Comparison of ENCODE assay signal across 10 mouse cellular contexts in the genomic region with DNA sequence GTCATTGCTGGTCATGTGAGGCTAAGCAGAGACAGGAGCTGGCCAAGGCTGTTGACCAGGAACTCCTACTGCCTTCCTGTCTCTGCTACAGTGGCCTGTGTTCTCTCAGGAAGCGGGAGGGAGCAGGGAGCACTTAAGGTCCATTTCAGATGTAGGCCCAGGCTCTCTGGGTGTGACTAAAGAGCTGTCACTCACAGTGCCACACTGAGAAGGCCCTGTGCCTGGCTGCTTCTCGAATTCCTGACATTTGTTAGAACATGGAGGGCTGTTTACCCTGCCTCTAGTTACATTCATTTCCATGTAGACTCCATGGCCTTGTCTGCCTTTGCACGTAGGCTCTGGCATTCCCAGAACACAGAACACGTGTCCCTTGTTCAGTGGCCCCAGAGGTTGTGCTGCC.
DNase-seq lines count a peak whose midpoint lies in the region; ATAC-seq and TF ChIP-seq lines count a peak whose summit lies in the region.
"Had no signal": no experiment of that assay in that cellular context is flagged by ENCODE, and none has a peak within 500 bp of the region (broad histone marks: within the 10 kb centered on the region; RNA-seq: fewer than 3 reads in every experiment).

No protein-coding gene starts in this region.

- no peak overlapping the region for H3K4me2 ChIP-seq in kidney, embryonic 16.5 days (replicated peaks; ENCODE audit: low read depth, low read length)
- no peak overlapping the region for H3K4me2 ChIP-seq in midbrain, embryonic 15.5 days
- H3K4me2 ChIP-seq: liver, embryonic 15.5 days had no signal

- H3K9me3 ChIP-seq in kidney, embryonic 16.5 days (ENCODE audit: low read length): peaks cover 3% of the 10 kb centered on the region
- H3K9me3 ChIP-seq in midbrain, embryonic 15.5 days: no peaks in the 10 kb centered on the region
- H3K9me3 ChIP-seq: liver, embryonic 15.5 days had no signal

- no peak overlapping the region for H3K4me3 ChIP-seq in kidney, adult 2 months (ENCODE audit: insufficient read depth, low read depth, low read length)
- no peak overlapping the region for H3K4me3 ChIP-seq in kidney, embryonic 16.5 days (ENCODE audit: low read length)
- no peak overlapping the region for H3K4me3 ChIP-seq in midbrain, embryonic 15.5 days
- H3K4me3 ChIP-seq: liver, embryonic 15.5 days had no signal

- DNase-seq in kidney, adult 2 months: peak; percentile 68
- DNase-seq in kidney, adult 9 months: no peak
- DNase-seq in heart, adult 9 months (ENCODE audit: low spot score in 2 of 2): peak; percentile 67 to 83
- DNase-seq in right cerebral cortex, postnatal 25 days: no peak
- DNase-seq in adrenal gland, postnatal 25 days: no peak
- no peak for DNase-seq in thymus, postnatal 0 days (ENCODE audit: low spot score)
- DNase-seq: gastrocnemius, postnatal 36 days had no signal

- no peak for TF ChIP-seq POLR2A in kidney, adult 2 months (IDR thresholded peaks at IDR 0.05; ENCODE audit: low read depth, low read length)

- 51% methylated on average over 4 of the region's 4 CpGs for WGBS in kidney, adult 2 months
- 71% methylated on average over 4 of the region's 4 CpGs for WGBS in kidney, embryonic 16.5 days
- WGBS in midbrain, embryonic 15.5 days: 86% methylated on average over 4 of the region's 4 CpGs

- H3K27ac ChIP-seq in kidney, adult 2 months (ENCODE audit: insufficient read depth, low read depth, low read length): peak overlapping the region; percentile 44
- H3K27ac ChIP-seq in kidney, embryonic 16.5 days (ENCODE audit: low read length): peak overlapping the region; percentile 21; the same call in 1 of the 2 replicates
- H3K27ac ChIP-seq in midbrain, embryonic 15.5 days: 0 out of 2 replicates have a peak overlapping the region, but pooled peaks have one; percentile 8
- H3K27ac ChIP-seq: liver, embryonic 15.5 days had no signal

- no peaks in the 10 kb centered on the region for H3K27me3 ChIP-seq in kidney, adult 2 months (replicated peaks; ENCODE audit: control insufficient read depth, insufficient read depth, low read length)
- H3K27me3 ChIP-seq in kidney, embryonic 16.5 days (ENCODE audit: insufficient read depth, low read length): no peaks in the 10 kb centered on the region
- H3K27me3 ChIP-seq in midbrain, embryonic 15.5 days (replicated peaks): no peaks in the 10 kb centered on the region
- H3K27me3 ChIP-seq: liver, embryonic 15.5 days had no signal

- no peak for TF ChIP-seq CTCF in kidney, adult 2 months (conservative IDR thresholded peaks at IDR 0.05; ENCODE audit: insufficient read depth, insufficient read length, low read depth, low read length)

- no peaks in the 10 kb centered on the region for H3K36me3 ChIP-seq in kidney, adult 2 months (ENCODE audit: control insufficient read depth, insufficient read depth, low read length)
- peaks cover 6% of the 10 kb centered on the region for H3K36me3 ChIP-seq in kidney, embryonic 16.5 days (ENCODE audit: insufficient read depth, low read length)
- no peaks in the 10 kb centered on the region for H3K36me3 ChIP-seq in midbrain, embryonic 15.5 days (replicated peaks)
- H3K36me3 ChIP-seq: liver, embryonic 15.5 days had no signal

- no peak overlapping the region for H3K9ac ChIP-seq in kidney, embryonic 16.5 days (replicated peaks; ENCODE audit: low read length)
- no peak overlapping the region for H3K9ac ChIP-seq in midbrain, embryonic 15.5 days
- H3K9ac ChIP-seq: liver, embryonic 15.5 days had no signal

- H3K4me1 ChIP-seq in kidney, adult 2 months (ENCODE audit: control insufficient read depth, insufficient read depth, low read length): peaks cover 27% of the 10 kb centered on the region
- H3K4me1 ChIP-seq in kidney, embryonic 16.5 days (ENCODE audit: insufficient read depth, low read length): peaks cover 32% of the 10 kb centered on the region
- H3K4me1 ChIP-seq in midbrain, embryonic 15.5 days: peaks cover 17% of the 10 kb centered on the region

- 0 out of 2 replicates have a peak, but pooled peaks have one; percentile 11 for ATAC-seq in kidney, embryonic 16.5 days (ENCODE audit: low FRiP score, low TSS enrichment)
- ATAC-seq in midbrain, embryonic 15.5 days (replicated peaks): no peak

Comparison
In these comparisons a context has a peak if more than half of its experiments do, and no peak if none do; other contexts are left out.
1. DNase-seq: peak in kidney, adult 2 months (single experiment) and heart, adult 9 months (2 of 2); none in kidney, adult 9 months (single experiment), right cerebral cortex, postnatal 25 days (single experiment), adrenal gland, postnatal 25 days (single experiment) and thymus, postnatal 0 days (single experiment).
2. Peak in every context shown above with its lines, with median percentiles within 50 percentile points of each other: H3K27ac ChIP-seq.